Mouse (Mus musculus): ENCODE data around the gene Gm4869.

DNA sequence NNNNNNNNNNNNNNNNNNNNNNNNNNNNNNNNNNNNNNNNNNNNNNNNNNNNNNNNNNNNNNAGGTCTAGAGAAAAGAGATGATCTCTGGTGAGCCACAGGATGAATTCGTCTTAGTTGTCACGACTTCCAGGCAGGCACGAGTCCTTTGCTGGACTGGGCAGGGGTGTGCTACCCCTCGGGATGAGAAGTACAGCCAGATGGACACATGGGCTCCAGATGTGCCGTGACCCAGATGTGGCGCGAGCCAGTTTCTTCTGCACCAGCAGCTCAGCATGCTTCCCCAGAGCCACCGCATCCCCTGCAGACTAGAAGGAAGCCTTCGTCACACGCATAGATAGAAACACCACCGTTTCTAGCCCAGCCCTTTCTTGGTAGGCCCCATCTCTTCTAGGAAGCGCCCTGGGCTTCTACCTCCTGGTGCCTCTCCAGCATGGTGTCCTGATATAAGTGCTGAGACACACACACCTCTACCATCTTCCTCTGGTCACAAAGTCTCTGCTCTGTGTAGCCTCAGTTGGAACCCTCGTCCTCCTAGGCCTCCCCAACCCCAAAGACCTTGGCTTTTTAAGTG, 92.8 kb downstream of the Gm4869 start:
- TF ChIP-seq CTCF (IDR thresholded peaks at IDR 0.05; ENCODE audit: insufficient read depth, low read length) (no peak), POLR2A (IDR thresholded peaks at IDR 0.05; ENCODE audit: borderline replicate concordance, extremely low read depth, low read depth, low read length) (no peak)
